Mouse (Mus musculus): ENCODE results near the gene Pom121l2. TPM values are rescaled to one million over a fixed set of nuclear protein-coding genes. Genes with fewer than 3 reads are reported as not detected.

The Pom121l2 gene
- polyA plus RNA-seq, 1 experiment from 2014 or later: not detected

GRCm38 (mm10) chr13:22008707-22009106 lies 27.7 kb downstream of the Pom121l2 start:
- Histone ChIP-seq H3K36me3 (ENCODE audit: control insufficient read depth, insufficient read depth) (no peaks in the 10 kb centered on the region), H3K9ac (replicated peaks; ENCODE audit: low read depth, low read length) (no peak overlapping the region), H3K9me3 (ENCODE audit: control insufficient read depth, low read length) (no peaks in the 10 kb centered on the region), H3K4me3 (replicated peaks; ENCODE audit: low read length) (no peak overlapping the region), H3K4me1 (replicated peaks; ENCODE audit: control insufficient read depth, insufficient read depth, low read length) (peaks cover 16% of the 10 kb centered on the region), H3K27ac (ENCODE audit: low read length) (no peak overlapping the region), H3K4me2 (ENCODE audit: low read length) (no peak overlapping the region), H3K27me3 (replicated peaks; ENCODE audit: control insufficient read depth, insufficient read depth, low read length) (peaks cover 77% of the 10 kb centered on the region)
- 81% methylated on average over 3 of the region's 3 CpGs for WGBS
- ATAC-seq: no peak

GRCm38 (mm10) chr13:22009642-22010041 lies 28.6 kb downstream of the Pom121l2 start, which contains the start of gene Prss16:
Gene Prss16 (minus strand): TSS chr13:22009742.
- H3K36me3 ChIP-seq (ENCODE audit: control insufficient read depth, insufficient read depth): no peaks in the 10 kb centered on the region
- H3K27ac ChIP-seq (ENCODE audit: low read length): no peak within 1 kb of the TSS
- no peaks in the 10 kb centered on the region for H3K9me3 ChIP-seq (ENCODE audit: control insufficient read depth, low read length)
- H3K4me1 ChIP-seq (replicated peaks; ENCODE audit: control insufficient read depth, insufficient read depth, low read length): peaks cover 16% of the 10 kb centered on the region
- H3K27me3 ChIP-seq (replicated peaks; ENCODE audit: control insufficient read depth, insufficient read depth, low read length): peaks cover 74% of the 10 kb centered on the region
- H3K4me3 ChIP-seq (replicated peaks; ENCODE audit: low read length): no peak within 1 kb of the TSS
- 29% methylated on average over 6 of the region's 7 CpGs for WGBS
- no peak within 1 kb of the TSS for H3K4me2 ChIP-seq (ENCODE audit: low read length)
- no peak for ATAC-seq
- H3K9ac ChIP-seq (replicated peaks; ENCODE audit: low read depth, low read length): no peak within 1 kb of the TSS

GRCm38 (mm10) chr13:22013716-22014115 lies 32.7 kb downstream of the Pom121l2 start:
- Histone ChIP-seq H3K4me3 (replicated peaks; ENCODE audit: low read length) (no peak overlapping the region), H3K9ac (replicated peaks; ENCODE audit: low read depth, low read length) (no peak overlapping the region), H3K27ac (ENCODE audit: low read length) (no peak overlapping the region), H3K36me3 (ENCODE audit: control insufficient read depth, insufficient read depth) (no peaks in the 10 kb centered on the region), H3K27me3 (replicated peaks; ENCODE audit: control insufficient read depth, insufficient read depth, low read length) (peaks cover 69% of the 10 kb centered on the region), H3K4me2 (ENCODE audit: low read length) (no peak overlapping the region), H3K4me1 (replicated peaks; ENCODE audit: control insufficient read depth, insufficient read depth, low read length) (no peaks in the 10 kb centered on the region), H3K9me3 (ENCODE audit: control insufficient read depth, low read length) (peaks cover 4% of the 10 kb centered on the region; the same call in 1 of the 2 replicates)
- WGBS: 17% methylated on average over 13 of the region's 13 CpGs
- ATAC-seq: no peak

- WGBS: 18% methylated on average over 17 of the region's 17 CpGs
- Histone ChIP-seq H3K36me3 (ENCODE audit: control insufficient read depth, insufficient read depth) (no peaks in the 10 kb centered on the region), H3K4me1 (replicated peaks; ENCODE audit: control insufficient read depth, insufficient read depth, low read length) (no peaks in the 10 kb centered on the region), H3K9me3 (ENCODE audit: control insufficient read depth, low read length) (peaks cover 4% of the 10 kb centered on the region; the same call in 1 of the 2 replicates), H3K4me3 (replicated peaks; ENCODE audit: low read length) (no peak overlapping the region), H3K27ac (ENCODE audit: low read length) (no peak overlapping the region), H3K27me3 (replicated peaks; ENCODE audit: control insufficient read depth, insufficient read depth, low read length) (peaks cover 69% of the 10 kb centered on the region), H3K4me2 (ENCODE audit: low read length) (no peak overlapping the region), H3K9ac (replicated peaks; ENCODE audit: low read depth, low read length) (no peak overlapping the region)
- no peak for ATAC-seq
Measured at GRCm38 (mm10) chr13:22014411-22014845, 33.4 kb downstream of the Pom121l2 start.

- no peaks in the 10 kb centered on the region for H3K36me3 ChIP-seq (ENCODE audit: control insufficient read depth, insufficient read depth)
- H3K4me3 ChIP-seq (replicated peaks; ENCODE audit: low read length): no peak overlapping the region
- peaks cover 62% of the 10 kb centered on the region for H3K27me3 ChIP-seq (replicated peaks; ENCODE audit: control insufficient read depth, insufficient read depth, low read length)
- H3K4me2 ChIP-seq (ENCODE audit: low read length): no peak overlapping the region
- no peak overlapping the region for H3K27ac ChIP-seq (ENCODE audit: low read length)
- peak; percentile 78 for ATAC-seq
- WGBS: 14% methylated on average over 27 of the region's 27 CpGs
- H3K9me3 ChIP-seq (ENCODE audit: control insufficient read depth, low read length): peaks cover 4% of the 10 kb centered on the region; the same call in 1 of the 2 replicates
- no peak overlapping the region for H3K9ac ChIP-seq (replicated peaks; ENCODE audit: low read depth, low read length)
- peaks cover 10% of the 10 kb centered on the region for H3K4me1 ChIP-seq (replicated peaks; ENCODE audit: control insufficient read depth, insufficient read depth, low read length)
Measured at GRCm38 (mm10) chr13:22015479-22016450, 34.8 kb downstream of the Pom121l2 start.

- WGBS: under 1% methylated on average over 44 of the region's 44 CpGs
- Histone ChIP-seq H3K4me3 (replicated peaks; ENCODE audit: low read length) (peak overlapping the region; percentile 39), H3K27me3 (replicated peaks; ENCODE audit: control insufficient read depth, insufficient read depth, low read length) (peaks cover 33% of the 10 kb centered on the region), H3K4me2 (ENCODE audit: low read length) (peak overlapping the region; percentile 50), H3K36me3 (ENCODE audit: control insufficient read depth, insufficient read depth) (no peaks in the 10 kb centered on the region), H3K9me3 (ENCODE audit: control insufficient read depth, low read length) (peaks cover 3% of the 10 kb centered on the region; the same call in 1 of the 2 replicates), H3K9ac (replicated peaks; ENCODE audit: low read depth, low read length) (no peak overlapping the region), H3K4me1 (replicated peaks; ENCODE audit: control insufficient read depth, insufficient read depth, low read length) (peaks cover 20% of the 10 kb centered on the region), H3K27ac (ENCODE audit: low read length) (no peak overlapping the region)
- no peak for ATAC-seq
Measured at GRCm38 (mm10) chr13:22019934-22020835, 39.2 kb downstream of the Pom121l2 start.

GRCm38 (mm10) chr13:22020901-22021339 lies 39.9 kb downstream of the Pom121l2 start:
- Histone ChIP-seq H3K4me3 (replicated peaks; ENCODE audit: low read length) (peak overlapping the region; percentile 44), H3K27ac (ENCODE audit: low read length) (no peak overlapping the region), H3K27me3 (replicated peaks; ENCODE audit: control insufficient read depth, insufficient read depth, low read length) (peaks cover 28% of the 10 kb centered on the region), H3K4me1 (replicated peaks; ENCODE audit: control insufficient read depth, insufficient read depth, low read length) (peaks cover 20% of the 10 kb centered on the region), H3K36me3 (ENCODE audit: control insufficient read depth, insufficient read depth) (no peaks in the 10 kb centered on the region), H3K4me2 (ENCODE audit: low read length) (peak overlapping the region; percentile 50), H3K9ac (replicated peaks; ENCODE audit: low read depth, low read length) (no peak overlapping the region), H3K9me3 (ENCODE audit: control insufficient read depth, low read length) (no peaks in the 10 kb centered on the region)
- whole genome bisulfite sequencing: under 1% methylated on average over 8 of the region's 8 CpGs
- ATAC-seq: peak; percentile 34; the same call in 1 of the 2 replicates

GRCm38 (mm10) chr13:22021581-22021980 lies 40.6 kb downstream of the Pom121l2 start:
- under 1% methylated on average over 11 of the region's 11 CpGs for WGBS
- Histone ChIP-seq H3K4me2 (ENCODE audit: low read length) (peak overlapping the region; percentile 50), H3K36me3 (ENCODE audit: control insufficient read depth, insufficient read depth) (no peaks in the 10 kb centered on the region), H3K9me3 (ENCODE audit: control insufficient read depth, low read length) (no peaks in the 10 kb centered on the region), H3K4me3 (replicated peaks; ENCODE audit: low read length) (peak overlapping the region; percentile 44), H3K9ac (replicated peaks; ENCODE audit: low read depth, low read length) (no peak overlapping the region), H3K27ac (ENCODE audit: low read length) (no peak overlapping the region), H3K4me1 (replicated peaks; ENCODE audit: control insufficient read depth, insufficient read depth, low read length) (peaks cover 22% of the 10 kb centered on the region), H3K27me3 (replicated peaks; ENCODE audit: control insufficient read depth, insufficient read depth, low read length) (peaks cover 22% of the 10 kb centered on the region)
- no peak for ATAC-seq

Data from forebrain, embryonic 16.5 days (tissue).